Mouse (Mus musculus) layer of hippocampus, postnatal 25 days (tissue): ENCODE results near the gene Lrit3. TPM values are rescaled to one million over a fixed set of nuclear protein-coding genes. Genes with fewer than 3 reads are reported as not detected.

ENCODE experiments used
- DNase-seq, 2 experiments: peaks; one replicate each; pipeline ENCODE4 v3.0.0; 2022; ENCODE audit warnings: mixed read lengths in 2 of 2, low spot score in 1 of 2; ENCODE audit errors: extremely low spot score in 1 of 2
- total RNA-seq, 2 experiments: library from RNA; stranded (reverse); gene quantifications; 2 replicates each; pipeline ENCODE4 v1.2.3; 2021

Gene Lrit3
- total RNA-seq, result not detected

DNA sequence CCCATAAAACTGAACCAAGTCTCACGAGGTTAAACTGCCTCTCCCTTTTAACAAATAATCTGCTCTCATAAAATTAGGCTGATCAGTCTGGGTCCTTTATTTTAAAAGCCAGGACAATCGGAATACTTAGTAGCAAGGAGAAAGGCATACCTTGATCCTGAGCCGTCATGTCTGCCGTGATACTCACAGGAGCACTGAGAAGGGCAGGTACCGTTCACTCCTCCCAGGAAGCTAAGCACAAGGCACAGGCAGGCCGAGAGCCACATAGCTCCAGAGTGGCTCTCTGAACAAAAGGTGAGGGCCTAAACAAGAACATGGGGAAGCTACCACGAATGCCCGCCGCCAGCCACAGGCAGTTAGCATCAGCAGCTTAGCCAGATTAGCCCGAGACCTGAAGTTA lies at the start of gene Lrit3:
TSS of gene Lrit3 (minus strand) at position 266 of the 400 bp plus-strand sequence.
- no peak for DNase-seq

DNA sequence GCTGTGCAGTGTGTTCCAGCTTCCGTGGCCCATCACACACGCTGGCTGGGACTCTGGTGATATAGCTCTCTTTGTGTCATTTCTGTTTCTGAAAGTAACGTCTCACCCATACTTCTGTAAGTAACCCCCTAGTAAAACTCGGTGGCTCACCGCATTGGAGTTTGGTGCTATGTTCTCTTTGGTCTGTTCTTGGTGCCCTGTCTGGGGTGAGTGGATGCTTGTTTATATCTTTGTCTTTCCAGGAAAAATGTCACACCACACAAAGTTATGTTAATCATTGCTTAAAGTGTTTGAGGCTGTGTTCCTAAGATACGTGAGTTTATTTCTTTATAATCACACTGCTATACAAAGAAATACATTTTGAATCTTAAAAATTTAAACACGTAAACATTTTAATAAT lies 43.0 kb upstream of the Lrit3 start:
- no peak for DNase-seq

DNA sequence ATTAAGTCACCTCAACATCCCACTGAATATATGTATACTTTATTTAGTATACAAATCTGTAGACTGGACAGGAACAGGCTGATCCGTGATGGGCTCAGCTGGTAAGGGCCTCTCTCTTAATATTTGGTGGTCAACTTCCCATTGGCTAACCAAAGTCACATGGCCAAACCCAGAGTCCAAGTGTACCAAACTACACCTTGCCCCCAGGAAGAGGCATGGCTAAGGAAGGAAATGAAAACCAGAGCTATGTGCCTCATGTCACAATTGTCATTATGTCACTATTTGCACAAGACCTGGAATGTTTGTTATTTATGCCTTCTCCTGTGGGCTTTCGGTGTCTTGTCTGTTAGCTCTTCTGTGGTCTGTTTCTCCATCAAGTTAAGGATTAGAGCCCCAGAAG lies 42.0 kb upstream of the Lrit3 start:
- DNase-seq, result no peak

- DNase-seq, result no peak
Measured at GRCm38 (mm10) chr3:129838017-129838416, 34.2 kb upstream of the Lrit3 start.

- no peak for DNase-seq
Measured at GRCm38 (mm10) chr3:129836965-129837364, 33.1 kb upstream of the Lrit3 start.

DNA sequence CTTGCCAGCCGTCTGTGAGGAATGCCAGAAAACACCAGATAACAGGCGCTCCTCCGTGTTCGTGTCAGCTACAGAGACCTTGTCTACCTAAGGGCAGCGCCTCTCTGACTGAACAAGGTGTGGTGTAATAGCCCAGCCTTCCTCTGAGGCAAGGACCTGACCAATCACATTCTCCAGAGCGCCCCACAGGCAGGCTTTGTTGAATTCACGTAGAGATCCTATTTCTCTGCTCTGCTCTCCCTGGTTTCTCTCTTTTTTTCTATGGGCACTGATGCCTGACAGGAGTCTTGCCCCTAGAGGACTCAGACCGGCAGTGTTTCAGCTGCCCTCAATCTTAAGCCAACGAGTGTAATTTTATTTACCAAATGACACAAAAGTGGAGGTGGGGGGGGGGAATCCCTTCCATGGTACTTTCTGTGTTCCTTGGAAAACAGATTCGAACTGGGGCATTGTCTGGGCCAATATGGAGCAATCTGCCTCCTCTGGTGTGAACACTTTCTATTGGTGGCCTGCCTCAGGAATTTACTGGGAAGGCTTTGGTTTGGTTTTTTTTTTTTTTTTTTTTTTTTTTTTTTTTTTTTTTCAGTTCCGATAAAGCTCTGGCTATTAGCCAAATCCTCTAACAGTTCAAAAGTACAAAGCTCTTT lies 32.3 kb upstream of the Lrit3 start:
- no peak for DNase-seq

DNA sequence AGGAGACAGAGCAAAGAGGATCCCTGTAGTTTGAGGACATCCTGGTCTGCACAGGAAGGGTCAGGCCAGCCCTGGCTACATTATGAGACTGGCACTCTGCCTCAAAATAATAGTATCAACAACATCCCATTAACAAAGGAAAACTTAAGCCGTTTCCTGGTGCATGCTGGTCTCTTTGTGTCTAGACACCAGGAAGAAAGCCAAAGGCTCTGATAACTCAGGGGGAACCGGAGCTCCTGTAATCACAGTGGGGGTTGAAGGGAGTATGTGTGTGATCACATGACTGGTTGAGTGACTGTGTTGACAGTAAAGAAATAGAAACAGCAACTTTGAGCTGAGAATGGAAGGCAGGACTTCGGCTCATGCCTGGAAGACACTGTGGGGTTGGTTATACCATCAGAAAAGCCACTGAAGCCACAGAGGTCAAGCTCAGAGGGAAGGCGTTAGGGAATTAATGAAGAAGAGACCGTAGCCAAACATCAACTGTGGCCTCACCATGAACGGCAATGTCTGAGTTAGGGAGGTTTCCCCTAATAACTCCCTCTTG lies 31.6 kb upstream of the Lrit3 start, which contains the start of gene Cfi:
TSS of gene Cfi (plus strand) at position 497 of the 547 bp plus-strand sequence.
- no peak for DNase-seq

- peak; percentile 91 to 92 for DNase-seq
Measured at GRCm38 (mm10) chr3:129831035-129831568, 27.3 kb upstream of the Lrit3 start, which contains the start of gene Gar1. TSS of gene Gar1 (minus strand) at chr3:129831396.

DNA sequence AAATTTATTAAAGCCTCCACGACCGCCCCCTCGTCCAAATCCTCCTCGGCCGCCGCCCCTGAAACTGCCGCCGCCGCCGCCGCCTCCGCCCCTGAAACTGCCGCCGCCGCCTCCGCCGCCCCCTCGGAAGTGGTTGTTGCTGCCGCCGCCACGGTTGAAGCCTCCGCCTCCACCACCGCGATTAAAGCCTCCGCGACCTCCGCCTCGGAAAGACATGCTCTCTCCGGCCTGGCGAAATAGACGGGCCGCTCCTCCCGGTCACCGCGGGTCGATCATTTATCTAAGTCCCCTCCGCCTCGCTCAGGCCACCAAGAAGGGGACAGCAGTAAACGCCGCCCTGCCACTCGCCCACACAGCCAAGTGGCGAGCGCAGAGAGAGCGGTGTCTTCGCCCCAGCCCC lies 26.8 kb upstream of the Lrit3 start:
- peak in 1 of 2 experiments; percentile 7 for DNase-seq

DNA sequence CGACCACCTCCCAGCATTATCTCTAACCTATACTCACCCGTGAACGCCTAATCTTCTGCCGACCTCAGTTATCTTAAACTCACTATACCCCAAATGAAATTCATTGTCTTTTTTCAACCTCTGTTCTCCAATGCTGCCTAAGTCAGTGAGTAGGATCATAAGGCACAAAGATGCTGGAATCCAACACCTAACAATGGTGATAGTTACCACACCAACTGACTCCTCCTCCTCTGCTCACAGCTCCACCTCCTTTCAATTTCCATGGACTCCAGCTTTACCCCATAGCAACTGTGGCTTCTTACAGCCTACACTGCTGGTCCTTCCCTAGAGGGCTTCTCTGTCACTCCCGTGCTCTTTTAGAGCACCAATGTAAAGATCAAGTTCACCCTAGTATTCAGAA lies 23.9 kb upstream of the Lrit3 start:
- DNase-seq, result no peak

DNA sequence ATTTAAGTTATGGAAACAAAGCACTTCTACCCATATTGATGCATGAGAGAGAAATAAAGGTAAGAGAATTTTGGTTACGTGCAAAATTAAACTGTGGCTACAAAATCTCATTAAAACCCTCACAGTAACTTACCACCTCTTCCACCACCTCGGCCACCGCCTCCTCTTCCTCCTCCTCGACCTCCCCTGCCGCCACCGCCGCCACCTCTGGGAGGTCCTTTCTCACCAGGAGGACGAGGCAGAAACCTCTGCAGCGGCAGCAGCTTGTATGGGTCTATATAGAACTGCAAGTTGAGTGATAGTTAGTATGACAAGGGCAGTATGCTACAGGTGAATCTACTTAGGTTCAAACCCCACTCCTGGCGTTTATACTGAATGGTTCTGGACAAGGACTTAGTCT lies 22.9 kb upstream of the Lrit3 start:
- no peak for DNase-seq

DNA sequence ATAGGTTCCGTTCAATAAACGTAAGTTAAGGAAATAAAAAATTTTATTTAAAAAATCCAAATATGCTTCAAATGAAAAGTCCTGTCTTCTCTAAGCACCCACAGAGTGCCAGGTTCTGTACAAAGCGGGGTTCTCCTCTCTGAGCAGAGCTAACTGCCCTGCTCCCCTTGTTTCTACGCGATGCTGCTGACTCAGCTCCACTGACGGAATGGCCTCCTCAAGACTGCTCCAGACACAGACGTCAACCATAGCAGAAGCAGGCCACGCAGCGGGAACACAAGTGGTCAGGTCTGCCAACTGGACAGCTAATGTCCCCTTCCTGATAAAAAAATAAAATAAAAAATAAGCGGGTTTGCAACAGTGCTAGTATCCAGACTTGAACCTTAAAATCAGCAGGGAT lies 21.1 kb upstream of the Lrit3 start:
- no peak for DNase-seq

GRCm38 (mm10) chr3:129824146-129824545 lies 20.3 kb upstream of the Lrit3 start:
- DNase-seq, result no peak

DNA sequence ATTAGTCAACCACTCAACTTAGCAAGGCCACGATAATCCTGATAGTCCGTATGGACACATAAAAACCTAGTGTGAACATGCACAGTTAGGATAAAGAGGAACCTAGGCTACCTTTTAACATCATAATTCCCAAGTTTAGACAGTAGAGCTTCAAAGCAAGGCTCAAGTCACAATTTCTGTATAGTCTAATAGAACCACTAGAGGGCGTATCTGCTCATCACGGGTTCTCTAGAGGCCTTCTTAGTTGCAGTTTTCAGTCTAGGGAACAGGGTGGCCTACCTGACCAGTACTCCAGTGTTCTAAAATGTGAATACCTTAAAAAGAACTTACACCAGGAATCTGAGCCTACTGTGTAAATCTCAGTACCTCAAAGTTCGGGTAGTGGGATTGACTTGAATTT lies 19.5 kb upstream of the Lrit3 start:
- no peak for DNase-seq

DNA sequence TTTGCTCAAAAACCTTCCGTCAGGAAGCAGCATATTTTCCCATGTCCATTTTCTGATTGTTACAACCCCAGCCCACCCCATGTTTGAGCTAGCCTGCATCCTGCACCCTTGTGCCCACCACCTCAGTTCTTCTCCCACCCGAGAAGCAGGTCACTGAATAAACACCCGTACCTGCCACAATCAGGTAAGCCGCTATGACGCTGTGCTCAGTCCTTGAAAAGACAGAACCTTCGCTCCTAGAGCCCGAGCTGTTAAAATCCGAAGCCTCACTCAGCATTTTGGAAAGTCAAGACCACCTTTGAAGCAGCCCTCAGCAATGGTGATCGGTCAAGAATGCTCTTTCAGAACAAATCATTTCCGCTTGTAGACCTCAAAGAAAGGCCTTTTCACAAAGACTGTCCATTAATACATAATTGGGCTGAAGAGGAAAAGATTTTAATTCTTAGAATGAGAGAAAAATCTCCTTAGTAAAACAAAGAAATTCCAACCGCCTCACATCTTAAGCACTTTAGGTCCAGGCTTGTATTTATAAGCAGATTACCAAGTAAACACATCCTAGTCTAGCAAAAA lies 18.5 kb upstream of the Lrit3 start, which contains the start of gene Rrh:
TSS of gene Rrh (minus strand) at position 382 of the 570 bp plus-strand sequence.
- DNase-seq, result no peak

DNA sequence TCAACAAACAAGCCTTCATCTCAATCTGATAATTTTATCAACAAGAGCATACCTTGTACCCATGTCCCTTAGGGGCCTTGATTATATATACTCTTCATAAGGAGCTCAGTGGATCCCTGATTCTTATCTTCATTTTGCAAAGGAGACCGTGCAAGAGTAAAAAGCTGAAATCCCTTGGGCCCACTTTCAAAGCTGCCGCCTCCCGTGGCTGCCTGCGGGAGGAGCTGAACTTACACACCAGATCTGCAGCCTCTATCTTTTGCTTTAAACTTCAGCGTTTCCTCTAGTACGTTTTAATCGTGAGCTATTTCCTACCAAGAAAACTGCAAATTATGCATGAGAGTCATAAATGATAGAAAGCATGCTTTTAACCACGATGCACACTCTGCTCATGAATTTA lies 17.9 kb upstream of the Lrit3 start:
- DNase-seq, result no peak

DNA sequence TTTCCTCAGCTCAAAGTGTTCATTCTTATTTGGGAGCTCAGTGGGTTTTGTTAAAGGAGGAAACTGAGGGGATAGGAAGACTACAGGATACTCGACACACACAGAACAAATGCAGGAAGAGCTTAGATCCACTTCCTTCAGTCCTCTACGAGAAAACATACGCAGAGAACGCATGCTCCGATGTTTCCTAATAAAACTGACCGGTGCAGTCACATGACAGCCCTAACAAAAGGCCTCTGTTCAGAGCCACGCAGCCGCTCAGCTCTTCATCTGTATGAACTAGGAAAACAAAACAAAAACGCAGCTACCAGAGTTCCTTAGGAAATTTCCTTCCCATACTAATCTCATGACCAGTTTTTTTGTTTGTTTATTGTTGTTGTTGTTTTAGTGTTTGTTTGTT lies 17.0 kb upstream of the Lrit3 start:
- no peak for DNase-seq

DNA sequence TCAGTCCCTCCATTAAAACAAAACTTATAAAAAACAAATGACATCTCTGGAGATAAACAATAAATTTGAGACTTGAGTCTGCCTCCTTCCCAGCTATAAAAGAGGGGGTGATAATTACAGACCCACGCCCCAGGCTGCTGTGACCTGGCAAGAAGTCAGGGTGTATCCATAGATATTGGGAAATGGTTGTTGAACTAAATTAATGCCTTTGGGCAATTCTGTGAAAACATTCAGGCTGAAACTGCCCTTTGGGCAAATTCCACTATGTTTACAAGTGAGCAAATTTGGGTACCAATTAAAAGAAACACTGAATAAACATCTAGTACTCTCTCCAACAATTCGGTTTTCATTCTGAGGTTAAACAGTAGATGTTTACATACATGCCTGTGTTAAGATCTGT lies 4.8 kb downstream of the Lrit3 start:
- DNase-seq, result no peak

DNA sequence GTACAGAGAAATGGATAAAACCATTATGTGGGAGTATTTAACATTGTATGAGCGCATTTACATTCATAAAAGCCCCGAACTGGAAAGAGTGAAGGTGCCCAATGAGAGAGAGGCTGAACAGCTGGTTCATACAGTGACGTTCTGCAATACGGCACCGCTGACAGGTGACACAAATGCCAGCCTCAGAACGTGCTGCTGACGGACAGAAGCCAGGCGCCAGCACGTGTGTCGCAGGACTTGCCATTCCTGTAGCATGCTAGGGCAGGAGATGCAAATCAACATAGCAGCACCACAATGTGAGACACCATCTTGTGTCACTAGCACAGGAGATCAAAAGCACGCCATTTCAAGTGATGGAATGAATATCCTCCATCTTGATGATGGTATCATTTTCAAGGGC lies 5.3 kb downstream of the Lrit3 start:
- no peak for DNase-seq

DNA sequence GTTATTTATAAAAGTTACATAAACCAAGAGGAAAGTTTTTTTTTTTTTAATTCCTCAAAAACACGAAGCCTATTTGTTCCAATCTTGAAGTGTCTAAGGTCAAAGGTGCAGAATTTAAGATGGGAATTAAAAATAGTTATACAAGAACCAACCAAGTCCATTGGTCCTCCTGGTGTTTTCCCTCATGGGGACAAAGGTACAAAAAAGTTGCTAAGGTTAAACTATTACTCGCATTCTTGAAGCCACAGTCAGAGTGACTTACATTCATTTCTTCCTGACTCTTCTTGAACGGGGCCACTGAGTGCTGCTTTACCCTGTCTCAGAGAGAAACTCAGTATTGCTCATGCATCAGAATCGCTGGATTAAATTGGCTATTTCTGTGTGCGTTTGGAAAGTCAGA lies 6.5 kb downstream of the Lrit3 start:
- DNase-seq, result no peak

DNA sequence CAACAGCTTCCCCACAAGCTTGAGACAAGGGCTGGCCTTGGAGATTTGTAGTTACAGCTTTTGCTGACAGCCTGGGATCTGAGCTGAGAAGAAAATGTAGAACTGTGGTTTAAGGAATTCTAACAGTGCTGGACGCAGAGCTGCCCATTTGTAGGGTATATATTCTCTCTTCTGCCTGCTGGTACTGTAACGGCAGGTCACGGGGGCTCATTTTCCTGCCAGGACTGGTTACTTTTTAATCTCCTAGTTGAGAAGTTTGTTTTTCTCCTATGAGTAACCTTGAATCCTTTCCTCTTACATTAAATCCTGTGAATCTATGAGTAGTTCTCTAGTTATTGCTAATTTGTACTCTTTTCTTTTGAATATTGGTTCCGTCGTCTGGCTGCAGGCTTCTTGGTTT lies 10.0 kb downstream of the Lrit3 start:
- no peak for DNase-seq

GRCm38 (mm10) chr3:129782746-129783145 lies 21.1 kb downstream of the Lrit3 start:
- no peak for DNase-seq
